Mouse (Mus musculus) brain, embryonic 14.5 days (tissue): Measurements from ENCODE around the gene Gimap7.

ENCODE experiments used
- CTCF ChIP-seq: fragments of 200-500 bp; IDR thresholded peaks from 2 replicates; pipeline ENCODE4 v1.5.1; 2012; ENCODE audit warnings: inconsistent platforms, mild to moderate bottlenecking, moderate library complexity, borderline replicate concordance; ENCODE audit not compliant: insufficient read depth, insufficient read length; ENCODE audit errors: extremely low read depth
- POLR2A ChIP-seq: fragments of 200-500 bp; IDR thresholded peaks from 2 replicates; pipeline ENCODE4 v1.6.1; 2012; ENCODE audit warnings: mild to moderate bottlenecking, inconsistent platforms, borderline replicate concordance; ENCODE audit not compliant: poor library complexity, insufficient read depth, insufficient read length, severe bottlenecking; ENCODE audit errors: extremely low read depth

DNA sequence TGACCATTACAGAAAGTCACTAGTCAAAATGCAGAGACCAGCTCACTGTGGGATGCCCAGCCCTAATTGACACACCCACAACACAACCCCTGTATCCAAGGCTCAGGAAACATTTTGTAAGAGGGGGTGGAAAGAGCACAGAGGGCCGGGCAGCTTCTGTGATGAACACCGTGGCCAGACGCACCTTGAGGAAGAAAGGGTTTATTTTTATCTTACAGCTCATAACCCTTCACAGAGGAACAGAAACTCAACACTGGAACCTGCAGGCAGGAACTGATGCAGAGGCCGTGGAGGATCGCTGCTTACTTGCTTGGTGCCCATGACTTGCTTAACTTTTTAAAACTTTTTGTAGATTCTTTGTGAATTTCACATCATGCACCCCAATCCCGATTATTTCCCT lies 25.5 kb upstream of the Gimap7 start:
- no peak for TF ChIP-seq CTCF
- TF ChIP-seq POLR2A: no peak
